24 mouse cellular contexts compared by ENCODE assay signal in the genomic region with DNA sequence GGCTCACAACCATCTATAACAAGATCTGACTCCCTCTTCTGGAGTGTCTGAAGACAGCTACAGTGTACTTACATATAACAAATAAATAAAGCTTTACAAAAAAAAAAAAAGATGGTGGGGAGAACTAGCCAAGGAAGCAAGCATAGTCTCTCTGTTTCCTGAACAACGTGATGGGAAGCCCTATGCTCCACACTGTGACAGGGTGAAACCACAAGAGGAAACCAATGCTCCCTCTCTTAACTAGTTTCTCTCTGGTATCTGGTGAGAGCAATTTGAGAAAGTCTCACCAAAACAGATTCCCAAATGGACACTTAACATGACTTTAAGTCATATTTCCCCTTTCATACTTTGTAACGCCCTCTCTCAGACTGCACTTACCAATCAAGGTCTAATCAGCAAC.
"Had no signal": no experiment of that assay in that cellular context is flagged by ENCODE, and none has a peak within 500 bp of the region (broad histone marks: within the 10 kb centered on the region; RNA-seq: fewer than 3 reads in every experiment).

No protein-coding gene starts in this region.

- H3K27me3 ChIP-seq: kidney, embryonic 15.5 days; lung, embryonic 15.5 days; midbrain, embryonic 12.5 days; midbrain, embryonic 15.5 days; neural tube, embryonic 12.5 days; neural tube, embryonic 15.5 days had no signal

- H3K9ac ChIP-seq: kidney, embryonic 15.5 days; limb, embryonic 13.5 days; liver, embryonic 12.5 days; liver, embryonic 15.5 days; lung, embryonic 15.5 days; midbrain, embryonic 12.5 days; midbrain, embryonic 15.5 days; neural tube, embryonic 12.5 days; neural tube, embryonic 15.5 days had no signal

- H3K27ac ChIP-seq: kidney, embryonic 15.5 days; limb, embryonic 10.5 days; limb, embryonic 13.5 days; liver, embryonic 12.5 days; liver, embryonic 15.5 days; lung, embryonic 15.5 days; midbrain, embryonic 12.5 days; midbrain, embryonic 15.5 days; neural tube, embryonic 12.5 days; neural tube, embryonic 15.5 days; stomach, postnatal 0 days had no signal

- H3K9me3 ChIP-seq: kidney, embryonic 15.5 days; limb, embryonic 10.5 days; limb, embryonic 13.5 days; liver, embryonic 12.5 days; liver, embryonic 15.5 days; lung, embryonic 15.5 days; midbrain, embryonic 12.5 days; midbrain, embryonic 15.5 days; neural tube, embryonic 12.5 days; neural tube, embryonic 15.5 days had no signal

- DNase-seq: kidney, adult 18-20 months; kidney, postnatal 14 days; kidney, postnatal 4 days; liver; lung, adult 18-20 months; lung, postnatal 10 days; lung, postnatal 36 days; retina, postnatal 1 day; right cerebral cortex, postnatal 25 days; spleen, adult 18-20 months; thymus, adult 2 months; thymus, postnatal 14 days; thymus, postnatal 4 days had no signal

- H3K36me3 ChIP-seq: kidney, embryonic 15.5 days; limb, embryonic 10.5 days; limb, embryonic 13.5 days; liver, embryonic 12.5 days; liver, embryonic 15.5 days; lung, embryonic 15.5 days; midbrain, embryonic 12.5 days; midbrain, embryonic 15.5 days; neural tube, embryonic 12.5 days; neural tube, embryonic 15.5 days had no signal

- H3K4me3 ChIP-seq: kidney, embryonic 15.5 days; limb, embryonic 10.5 days; limb, embryonic 13.5 days; liver, embryonic 12.5 days; liver, embryonic 15.5 days; lung, embryonic 15.5 days; midbrain, embryonic 12.5 days; midbrain, embryonic 15.5 days; neural tube, embryonic 12.5 days; neural tube, embryonic 15.5 days had no signal

- H3K4me1 ChIP-seq: kidney, embryonic 15.5 days; limb, embryonic 10.5 days; limb, embryonic 13.5 days; liver, embryonic 12.5 days; liver, embryonic 15.5 days; lung, embryonic 15.5 days; midbrain, embryonic 12.5 days; midbrain, embryonic 15.5 days; neural tube, embryonic 12.5 days; neural tube, embryonic 15.5 days had no signal

- H3K4me2 ChIP-seq: kidney, embryonic 15.5 days; limb, embryonic 13.5 days; liver, embryonic 12.5 days; liver, embryonic 15.5 days; lung, embryonic 15.5 days; midbrain, embryonic 12.5 days; midbrain, embryonic 15.5 days; neural tube, embryonic 12.5 days; neural tube, embryonic 15.5 days had no signal

- ATAC-seq: liver, embryonic 12.5 days; midbrain, embryonic 15.5 days had no signal
